Mouse (Mus musculus) thymus, postnatal 0 days (tissue): ENCODE results near the gene Ercc4. TPM values are rescaled to one million over a fixed set of nuclear protein-coding genes. Genes with fewer than 3 reads are reported as not detected.

Source experiments
- DNase-seq: peaks from one replicate; pipeline ENCODE4 v3.0.0-alpha.2; 2015; ENCODE audit warnings: low spot score
- polyA plus RNA-seq: library from polyadenylated mRNA; unstranded; fragments of >200 nt; fragmentation: Nextera tagmentation; extraction: Ambion mirVana; gene quantifications from 2 replicates; pipeline ENCODE4 v1.2.1, GENCODE M21; 2015

Gene Ercc4
- polyA plus RNA-seq, 1 experiment from 2014 or later, result 15.0 TPM

GRCm38 (mm10) chr16:13194882-13195281 is 85.4 kb downstream of the Ercc4 start:
- DNase-seq, result no peak

GRCm38 (mm10) chr16:13196626-13197025 is 87.1 kb downstream of the Ercc4 start:
- no peak for DNase-seq

- DNase-seq, result no peak
Observed at GRCm38 (mm10) chr16:13197293-13197692, 87.8 kb downstream of the Ercc4 start.

GRCm38 (mm10) chr16:13199204-13199603 is 89.7 kb downstream of the Ercc4 start:
- DNase-seq, result no peak

Other genes starting within 250 kb of the Ercc4 start
- gene Mrtfb, start 146.8 kb downstream of the Ercc4 start, polyA plus RNA-seq, result 12.0 and 14.4 TPM in 2 replicates